Mouse (Mus musculus) MEL (cell line): ENCODE results near the gene Tcf15. TPM values are rescaled to one million over a fixed set of nuclear protein-coding genes. Genes with fewer than 3 reads are reported as not detected.

ENCODE experiments used
- DNase-seq: peaks from one replicate; pipeline ENCODE4 v3.0.0; 2011; ENCODE audit warnings: low read depth, low spot score
- H3K27ac ChIP-seq: 2 replicates; pipeline ENCODE4 v1.5.1; 2012; ENCODE audit warnings: low read depth, mild to moderate bottlenecking, control low read depth, low read length, moderate library complexity; ENCODE audit not compliant: control insufficient read depth
- H3K27me3 ChIP-seq, 2 experiments: fragments of 150-350 bp in 1 of 2; sonication (generic) in 1 of 2; 2 replicates each; pipeline ENCODE4 v1.6.1; 2012; ENCODE audit warnings: low read length in 2 of 2, mild to moderate bottlenecking in 2 of 2, improper control_type of control experiment in 1 of 2, moderate library complexity in 1 of 2; ENCODE audit not compliant: insufficient read depth in 2 of 2, control insufficient read depth in 1 of 2
- H3K36me3 ChIP-seq, 2 experiments: 2 replicates each; pipeline ENCODE4 v1.6.1; 2012 to 2014; ENCODE audit warnings: low read length in 2 of 2, improper control_type of control experiment in 1 of 2, inconsistent platforms in 1 of 2, mild to moderate bottlenecking in 1 of 2; ENCODE audit not compliant: insufficient read depth in 2 of 2, control insufficient read depth in 1 of 2
- H3K4me1 ChIP-seq, 2 experiments: fragments of 150-350 bp in 1 of 2; sonication (generic) in 1 of 2; 2 replicates each; pipeline ENCODE4 v1.6.1; 2012; ENCODE audit warnings: low read length in 2 of 2, improper control_type of control experiment in 1 of 2, mild to moderate bottlenecking in 1 of 2; ENCODE audit not compliant: insufficient read depth in 2 of 2, control insufficient read depth in 1 of 2
- H3K4me3 ChIP-seq, 2 experiments: fragments of 150-350 bp in 1 of 2; sonication (generic) in 1 of 2; 2 replicates each; pipeline ENCODE4 v1.5.1; 2012; ENCODE audit warnings: low read depth in 2 of 2, low read length in 2 of 2, mild to moderate bottlenecking in 2 of 2, moderate library complexity in 2 of 2, control low read depth in 1 of 2, improper control_type of control experiment in 1 of 2; ENCODE audit not compliant: control insufficient read depth in 1 of 2, insufficient read depth in 1 of 2
- H3K79me2 ChIP-seq: 2 replicates; pipeline ENCODE4 v1.6.1; 2012; ENCODE audit warnings: mild to moderate bottlenecking, low read length, moderate library complexity; ENCODE audit not compliant: control insufficient read depth, poor library complexity, insufficient read depth
- H3K9ac ChIP-seq: 2 replicates; pipeline ENCODE4 v1.6.1; 2012; ENCODE audit warnings: low read depth, mild to moderate bottlenecking, control low read depth, low read length, moderate library complexity; ENCODE audit not compliant: control insufficient read depth, poor library complexity, severe bottlenecking
- H3K9me3 ChIP-seq: fragments of 150-350 bp; sonication (generic); replicated peaks from 2 replicates; pipeline ENCODE4 v1.6.1; 2012; ENCODE audit warnings: mild to moderate bottlenecking, low read length, improper control_type of control experiment, moderate library complexity; ENCODE audit not compliant: insufficient read depth
- BHLHE40 ChIP-seq: IDR thresholded peaks from 2 replicates; pipeline ENCODE4 v1.6.1; 2012; ENCODE audit warnings: low read depth, mild to moderate bottlenecking, inconsistent platforms, low read length, improper control_type of control experiment, borderline replicate concordance
- ELF1 ChIP-seq: IDR thresholded peaks from 2 replicates; pipeline ENCODE4 v1.6.1; 2014; ENCODE audit warnings: low read depth, mild to moderate bottlenecking, inconsistent platforms, low read length, improper control_type of control experiment, moderate library complexity
- GABPA ChIP-seq: IDR thresholded peaks from 2 replicates; pipeline ENCODE4 v1.6.1; 2012; ENCODE audit warnings: low read depth, mild to moderate bottlenecking, inconsistent platforms, low read length, improper control_type of control experiment, moderate library complexity
- GATA1 ChIP-seq: IDR thresholded peaks from 2 replicates; pipeline ENCODE4 v1.6.1; 2011; ENCODE audit warnings: low read depth, low read length, improper control_type of control experiment
- HCFC1 ChIP-seq: IDR thresholded peaks from 2 replicates; pipeline ENCODE4 v1.6.1; 2012; ENCODE audit warnings: low read depth, mild to moderate bottlenecking, inconsistent platforms, low read length, improper control_type of control experiment, moderate library complexity
- JUND ChIP-seq: IDR thresholded peaks from 2 replicates; pipeline ENCODE4 v1.6.1; 2011; ENCODE audit warnings: low read depth, mild to moderate bottlenecking, improper control_type of control experiment, low read length
- KAT2A ChIP-seq: conservative IDR thresholded peaks from 2 replicates; pipeline ENCODE4 v1.6.1; 2012; ENCODE audit warnings: low read depth, low read length, improper control_type of control experiment, inconsistent platforms
- MAFK ChIP-seq: IDR thresholded peaks from 2 replicates; pipeline ENCODE4 v1.6.1; 2011; ENCODE audit warnings: low read depth, mild to moderate bottlenecking, low read length, improper control_type of control experiment, borderline replicate concordance
- MAX ChIP-seq: IDR thresholded peaks from 2 replicates; pipeline ENCODE4 v1.6.1; 2011; ENCODE audit warnings: low read length, improper control_type of control experiment
- MEF2A ChIP-seq: IDR thresholded peaks from 2 replicates; pipeline ENCODE4 v1.6.1; 2014; ENCODE audit warnings: low read depth, mild to moderate bottlenecking, inconsistent platforms, low read length, improper control_type of control experiment; ENCODE audit not compliant: poor library complexity, insufficient replicate concordance, severe bottlenecking; ENCODE audit errors: extremely low read depth
- POLR2AphosphoS5 ChIP-seq: IDR thresholded peaks from 2 replicates; pipeline ENCODE4 v1.6.1; 2012; ENCODE audit warnings: low read depth, borderline replicate concordance, mild to moderate bottlenecking, inconsistent platforms, low read length, moderate library complexity, mixed read lengths
- SMC3 ChIP-seq: IDR thresholded peaks from 2 replicates; pipeline ENCODE4 v1.6.1; 2011; ENCODE audit warnings: low read depth, low read length, improper control_type of control experiment
- TAL1 ChIP-seq: IDR thresholded peaks from 2 replicates; pipeline ENCODE4 v1.6.1; 2012; ENCODE audit warnings: mild to moderate bottlenecking, inconsistent platforms, low read length, moderate library complexity, mixed read lengths
- TBP ChIP-seq: IDR thresholded peaks from 2 replicates; pipeline ENCODE4 v1.8.0; 2011; ENCODE audit warnings: low read depth, low read length, improper control_type of control experiment
- UBTF ChIP-seq: IDR thresholded peaks from 2 replicates; pipeline ENCODE4 v1.6.1; 2012; ENCODE audit warnings: low read depth, mild to moderate bottlenecking, inconsistent platforms, low read length, improper control_type of control experiment, moderate library complexity, borderline replicate concordance; ENCODE audit not compliant: insufficient read depth
- USF1 ChIP-seq: IDR thresholded peaks from 2 replicates; pipeline ENCODE4 v1.6.1; 2014; ENCODE audit warnings: low read depth, mild to moderate bottlenecking, inconsistent platforms, low read length, improper control_type of control experiment, moderate library complexity
- ZKSCAN1 ChIP-seq: IDR thresholded peaks from 2 replicates; pipeline ENCODE4 v1.6.1; 2012; ENCODE audit warnings: low read depth, mild to moderate bottlenecking, inconsistent platforms, low read length, improper control_type of control experiment, moderate library complexity
- ZMIZ1 ChIP-seq: IDR thresholded peaks from 2 replicates; pipeline ENCODE4 v1.6.1; 2012; ENCODE audit warnings: low read depth, mild to moderate bottlenecking, inconsistent platforms, low read length, improper control_type of control experiment, moderate library complexity
- ZNF384 ChIP-seq: IDR thresholded peaks from 2 replicates; pipeline ENCODE4 v1.6.1; 2012; ENCODE audit warnings: low read depth, mild to moderate bottlenecking, inconsistent platforms, low read length, improper control_type of control experiment
- polyA plus RNA-seq, 2 experiments: library from polyadenylated mRNA; stranded (reverse) in 1 of 2; unstranded in 1 of 2; fragments of >175 nt in 1 of 2; fragments of >200 nt in 1 of 2; gene quantifications; 2 replicates each; pipeline versions ENCODE4 v1.2.1 to v1.2.4; 2012; ENCODE audit warnings: low replicate concordance in 2 of 2, low read depth in 1 of 2; ENCODE audit not compliant: insufficient read length in 2 of 2, insufficient read depth in 1 of 2, missing spikeins in 1 of 2
- total RNA-seq: library from RNA; depleted of rRNA; stranded (reverse); fragments of 300-350 nt; gene quantifications from 2 replicates; pipeline ENCODE4 v1.2.3, GENCODE M21; 2012

The Tcf15 gene
- total and polyA plus RNA-seq, 3 experiments, result not detected

- Histone ChIP-seq H3K9ac (no peak overlapping the region), H3K4me3 (no peak overlapping the region), H3K4me1 (peaks cover 7 to 21% of the 10 kb centered on the region in 2 experiments), H3K79me2 (peaks cover 22% of the 10 kb centered on the region), H3K9me3 (no peaks in the 10 kb centered on the region), H3K27ac (no peak overlapping the region), H3K27me3 (no peaks in the 10 kb centered on the region), H3K36me3 (peaks cover 0 to 17% of the 10 kb centered on the region in 2 experiments; a peak in 3 of 4 replicates)
- TF ChIP-seq JUND (no peak), HCFC1 (no peak), GATA1 (no peak), TBP (no peak), USF1 (no peak)
- DNase-seq, result no peak
These were observed 34.7 kb upstream of the Tcf15 start for GRCm38 (mm10) chr2:152108702-152109101.

- no peak for TF ChIP-seq MAFK
- no peak for TF ChIP-seq GABPA
- TF ChIP-seq ZMIZ1, result no peak
- no peak for TF ChIP-seq MAX
- no peak for TF ChIP-seq ZNF384
- TF ChIP-seq GATA1, result no peak
- TF ChIP-seq TAL1, result no peak
- no peak for TF ChIP-seq BHLHE40
- TF ChIP-seq ZKSCAN1, result no peak
- TF ChIP-seq POLR2AphosphoS5, result no peak
- TF ChIP-seq ELF1, result no peak
- no peak for TF ChIP-seq MEF2A
- TF ChIP-seq SMC3, result no peak
- no peak for TF ChIP-seq UBTF
- TF ChIP-seq USF1, result no peak
- no peak for TF ChIP-seq KAT2A
- H3K36me3 ChIP-seq, result peaks cover 0 to 17% of the 10 kb centered on the region in 2 experiments; a peak in 3 of 4 replicates
- H3K9me3 ChIP-seq, result no peaks in the 10 kb centered on the region
- no peak overlapping the region for H3K27ac ChIP-seq
- H3K4me3 ChIP-seq, result no peak overlapping the region
- no peaks in the 10 kb centered on the region for H3K27me3 ChIP-seq
- DNase-seq, result no peak
- H3K4me1 ChIP-seq, result peaks cover 7 to 21% of the 10 kb centered on the region in 2 experiments
- H3K79me2 ChIP-seq, result peaks cover 22% of the 10 kb centered on the region
- no peak overlapping the region for H3K9ac ChIP-seq
These were observed 34.0 kb upstream of the Tcf15 start for GRCm38 (mm10) chr2:152109386-152109785.
